Mouse (Mus musculus) heart, postnatal 4 days (tissue): ENCODE data around the gene Tnfrsf17. TPM values are rescaled to one million over a fixed set of nuclear protein-coding genes. Genes with fewer than 3 reads are reported as not detected.
"Not testable (repeated sequence)": the region's sequence is repeated elsewhere in the genome, so short reads cannot be mapped to it uniquely, and the experiment has no call there.

Experiments used
- DNase-seq: peaks from one replicate; pipeline ENCODE4 v3.0.0; 2021
- total RNA-seq, 2 experiments: library from RNA; stranded (reverse); gene quantifications; 2 replicates each; pipeline ENCODE4 v1.2.3; 2021

The Tnfrsf17 gene
- total RNA-seq, 2 experiments from 2014 or later, result not detected

DNA sequence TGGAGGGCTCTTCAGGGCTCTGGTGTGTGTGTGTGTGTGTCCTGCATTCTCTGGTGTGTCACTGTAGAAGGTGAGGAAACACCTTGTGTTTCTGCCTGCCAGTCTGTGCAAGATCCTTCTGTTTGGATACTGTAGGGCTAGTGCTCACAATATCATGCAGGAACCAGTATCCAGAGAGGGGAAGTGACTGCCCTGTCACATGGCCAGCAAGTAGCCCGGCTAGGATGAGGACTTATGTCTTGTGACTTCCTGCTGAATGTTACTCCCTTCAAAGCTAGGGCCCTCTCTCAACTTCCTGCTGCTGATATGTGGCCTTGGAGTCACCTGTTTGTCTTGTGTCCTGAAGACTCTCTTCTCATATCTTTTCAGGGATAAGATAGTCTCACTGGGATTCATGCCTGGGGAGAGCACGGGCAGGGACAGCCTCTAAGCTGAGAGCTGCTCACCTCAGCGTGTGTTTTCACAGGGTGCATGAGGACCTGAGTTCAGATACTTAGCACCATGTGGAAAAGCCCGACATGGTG is 29.7 kb downstream of the Tnfrsf17 start:
- DNase-seq, result peak; percentile 19

DNA sequence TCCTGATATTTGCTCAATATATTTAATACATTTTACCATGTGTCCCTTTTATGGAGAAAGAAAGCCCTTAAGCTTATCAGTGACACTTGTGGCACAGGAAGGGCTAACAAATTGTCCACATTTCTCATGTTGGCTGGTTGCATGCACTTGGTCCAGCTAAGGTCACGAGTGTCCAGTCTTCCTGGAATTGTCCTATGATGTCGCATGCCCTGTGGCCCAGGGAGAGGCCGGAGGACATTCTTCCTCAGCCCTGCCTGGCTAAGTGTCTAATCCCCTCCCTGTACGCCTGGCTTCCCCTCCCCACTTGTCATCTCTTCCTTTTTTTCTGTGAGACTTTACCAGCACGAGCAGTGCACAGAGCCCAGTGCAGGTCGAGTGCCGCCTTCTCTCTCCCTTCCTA is 38.3 kb downstream of the Tnfrsf17 start:
- DNase-seq, result peak; percentile 12

DNA sequence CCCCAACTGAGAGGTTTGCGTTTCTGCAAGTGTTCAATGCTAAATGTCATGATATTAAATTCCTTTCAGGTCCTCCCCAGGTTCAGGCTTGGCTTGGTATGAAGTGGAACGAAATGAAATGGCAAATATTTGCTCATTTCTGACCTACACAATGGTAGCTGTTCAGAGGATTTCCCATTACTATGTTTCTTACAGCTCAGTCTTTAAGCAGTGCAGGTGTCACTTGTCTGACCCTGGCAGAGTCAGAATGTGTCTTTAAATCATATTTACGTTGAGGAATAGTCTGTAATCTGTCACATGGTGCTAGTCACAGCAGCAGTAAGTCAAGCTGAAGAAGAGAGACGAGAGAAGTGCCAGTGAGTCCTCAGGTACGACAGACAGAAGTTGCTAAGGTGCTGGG is 45.6 kb downstream of the Tnfrsf17 start:
- no peak for DNase-seq

DNA sequence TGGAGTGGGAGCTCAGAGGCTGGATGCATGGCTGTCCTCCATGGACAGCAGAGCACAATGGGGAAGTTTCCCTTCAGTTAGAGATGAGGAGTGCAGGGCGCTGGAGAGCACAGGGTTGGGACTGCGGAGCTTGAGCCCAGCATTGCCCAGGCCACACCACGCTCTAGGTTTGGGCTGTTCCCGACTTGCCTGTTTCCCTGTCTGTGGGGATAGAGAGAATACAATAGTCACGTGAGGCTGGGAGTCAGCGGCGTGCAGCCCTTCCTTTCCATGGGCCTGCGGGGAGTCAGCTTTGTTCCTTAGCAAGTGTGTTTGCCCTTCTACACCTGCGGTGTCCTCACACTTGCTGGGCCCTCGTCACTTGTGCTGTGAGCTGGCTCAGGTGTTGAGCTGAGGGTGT is 46.3 kb downstream of the Tnfrsf17 start:
- DNase-seq, result no peak

DNA sequence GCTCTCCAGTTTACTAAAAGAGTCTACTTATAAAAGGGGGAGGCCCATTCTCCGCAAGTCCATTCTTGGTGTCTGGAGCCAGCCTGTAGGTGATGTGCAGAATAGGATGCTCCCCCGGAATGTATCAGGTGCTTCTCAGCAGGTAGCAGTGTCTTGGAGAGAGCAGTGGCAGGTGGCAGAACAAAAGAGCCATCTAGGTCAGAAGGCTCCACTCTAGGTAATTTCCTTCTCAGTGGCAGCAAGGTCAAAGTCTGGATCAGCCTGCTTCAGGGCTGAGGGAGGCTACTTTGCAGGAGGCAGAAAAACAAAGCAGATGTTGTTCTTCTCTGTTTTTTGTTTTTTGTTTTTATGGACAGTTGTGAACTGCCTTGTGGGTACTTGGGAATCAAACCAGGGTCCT is 47.0 kb downstream of the Tnfrsf17 start:
- DNase-seq, result not testable (repeated sequence)

DNA sequence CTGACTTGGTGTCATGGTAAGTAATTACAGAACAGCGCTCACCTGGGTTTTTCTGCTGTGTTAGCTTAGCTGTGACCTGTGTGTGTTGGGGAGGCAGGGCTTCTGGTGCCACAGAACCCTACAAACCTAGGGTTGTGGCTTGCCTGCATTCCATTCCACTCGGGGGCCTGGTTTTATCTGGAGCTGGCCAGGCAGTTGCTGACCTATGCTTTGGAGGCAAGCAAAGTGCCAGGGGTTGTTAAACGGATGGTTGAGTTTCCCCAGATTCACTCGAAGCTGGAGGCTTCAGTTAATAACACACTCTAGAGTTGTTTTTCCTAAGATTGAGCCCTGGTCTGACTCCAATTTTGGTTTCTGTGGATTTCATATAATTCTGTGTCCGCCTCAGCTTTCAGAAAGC is 52.0 kb downstream of the Tnfrsf17 start:
- DNase-seq, result no peak

DNA sequence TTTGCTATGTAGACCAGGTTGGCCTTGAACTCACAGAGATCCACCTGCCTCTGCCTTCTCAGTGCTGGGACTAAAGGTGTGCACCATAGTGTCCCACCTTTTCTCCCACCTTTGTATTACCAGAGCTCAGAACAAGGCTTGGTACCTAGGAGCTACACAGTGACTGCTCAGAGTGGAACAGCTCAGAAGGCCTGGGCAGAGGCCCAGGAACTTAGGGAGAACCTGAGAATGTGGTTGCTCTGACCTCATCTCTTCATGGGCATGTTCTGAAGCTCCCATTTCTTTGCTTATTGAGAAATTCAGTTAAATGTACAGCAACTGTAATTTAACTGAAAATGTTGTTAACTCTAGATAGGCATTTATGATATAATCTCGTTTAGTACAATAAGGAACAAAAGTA is 53.2 kb downstream of the Tnfrsf17 start:
- no peak for DNase-seq

DNA sequence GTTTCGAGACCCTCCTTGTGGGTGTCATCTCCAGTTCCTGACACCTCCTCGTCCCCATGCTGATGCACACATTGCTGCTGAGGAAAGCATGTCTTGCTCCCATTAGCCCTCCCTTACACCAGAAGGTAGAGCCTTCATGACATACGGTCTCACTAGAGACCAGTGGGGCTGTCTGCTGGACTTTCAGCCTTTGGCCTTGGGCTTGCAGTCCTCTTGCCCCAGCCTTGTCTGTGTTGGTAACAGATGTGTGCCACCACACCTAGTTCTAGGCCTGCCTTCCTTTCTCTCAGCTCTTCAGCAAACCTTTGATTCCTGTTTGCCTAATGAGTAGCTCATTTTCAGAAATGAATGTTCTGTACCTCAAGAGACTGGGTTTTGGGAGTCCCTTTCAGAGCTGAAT is 54.8 kb downstream of the Tnfrsf17 start:
- DNase-seq, result no peak

DNA sequence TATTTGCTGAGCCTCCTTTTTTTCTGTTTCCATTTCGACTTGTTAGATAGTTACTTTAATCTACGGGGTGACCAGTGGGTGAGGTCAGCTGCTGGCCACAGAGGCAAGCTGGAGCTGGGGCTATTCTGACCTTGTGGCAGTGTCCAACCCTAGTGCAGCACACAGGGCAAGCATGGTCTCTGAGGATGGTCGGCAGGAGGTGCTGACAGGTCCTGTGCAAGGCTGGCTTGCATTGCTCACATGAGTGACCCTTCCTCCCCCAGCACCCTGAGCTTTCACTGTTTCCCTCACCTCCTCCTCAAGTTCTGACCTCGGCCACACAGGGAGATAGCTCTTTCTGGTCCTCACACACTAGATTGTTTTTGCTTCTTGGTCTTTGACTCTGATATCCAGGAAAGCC is 55.5 kb downstream of the Tnfrsf17 start:
- no peak for DNase-seq

DNA sequence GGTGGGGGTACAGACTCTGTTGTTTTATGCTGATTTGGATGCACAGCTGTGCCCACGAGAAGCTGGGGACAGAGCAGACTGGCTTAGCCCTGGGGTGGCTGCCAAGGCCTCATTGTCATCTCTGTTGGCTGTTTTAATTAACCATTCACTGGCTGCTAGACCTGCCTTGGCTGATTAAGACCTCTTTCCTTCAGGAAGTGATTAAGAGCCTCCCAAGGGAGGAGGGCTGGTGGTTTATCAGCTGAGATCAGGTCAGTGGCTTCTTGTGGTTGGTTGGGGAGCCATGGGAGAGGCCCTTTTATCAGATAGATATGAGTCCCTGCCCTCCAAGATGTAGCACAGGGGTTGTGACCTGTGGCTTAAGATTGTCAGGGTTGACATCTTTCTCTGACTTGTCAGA is 56.0 kb downstream of the Tnfrsf17 start:
- no peak for DNase-seq

Other genes starting within 250 kb of the Tnfrsf17 start
- gene Litaf, start 247.7 kb upstream of the Tnfrsf17 start, total RNA-seq, result 10 to 100 TPM; 50.0 to 60.4 TPM
- gene Txndc11, start 179.2 kb upstream of the Tnfrsf17 start, total RNA-seq, result 10 to 100 TPM; 26.4 to 27.5 TPM
- 10 to 100 TPM; 58.2 to 60.0 TPM for gene Zc3h7a, start 137.4 kb upstream of the Tnfrsf17 start, total RNA-seq
- gene Rsl1d1, start 110.5 kb upstream of the Tnfrsf17 start, total RNA-seq, result 10 to 100 TPM; 64.3 to 70.0 TPM
- gene Gspt1, start 59.5 kb upstream of the Tnfrsf17 start, total RNA-seq, result 10 to 100 TPM; 84.0 to 93.4 TPM
- 10 to 100 TPM; 15.0 to 16.1 TPM for gene Snx29, start 9.1 kb downstream of the Tnfrsf17 start, total RNA-seq